Mouse (Mus musculus): ENCODE measurements around the gene Pdik1l. TPM values are rescaled to one million over a fixed set of nuclear protein-coding genes. Genes with fewer than 3 reads are reported as not detected.
"Not testable (repeated sequence)": the region's sequence is repeated elsewhere in the genome, so short reads cannot be mapped to it uniquely, and the experiment has no call there.

Pdik1l gene
- polyA plus RNA-seq, 1 experiment from 2014 or later: 32.2 TPM

- Histone ChIP-seq H3K4me1 (ENCODE audit: control insufficient read depth, insufficient read depth, low read length) (peaks cover 4% of the 10 kb centered on the region), H3K9me3 (replicated peaks; ENCODE audit: control insufficient read depth, low read length) (no peaks in the 10 kb centered on the region), H3K4me2 (ENCODE audit: low read length) (0 out of 2 replicates have a peak overlapping the region, but pooled peaks have one; percentile 21), H3K4me3 (ENCODE audit: low read depth, low read length) (no peak overlapping the region), H3K27me3 (replicated peaks; ENCODE audit: control insufficient read depth, insufficient read depth, low read length) (no peaks in the 10 kb centered on the region), H3K9ac (ENCODE audit: low read length) (no peak overlapping the region), H3K36me3 (ENCODE audit: control insufficient read depth, insufficient read depth, low read length) (no peaks in the 10 kb centered on the region), H3K27ac (ENCODE audit: low read depth, low read length) (0 out of 2 replicates have a peak overlapping the region, but pooled peaks have one; percentile 18)
- ATAC-seq: no peak
- 17% methylated on average over 12 of the region's 12 CpGs for WGBS
- peak; percentile 56 for DNase-seq (ENCODE audit: low spot score)
Observed at GRCm38 (mm10) chr4:134307367-134308072, 19.8 kb upstream of the Pdik1l start.

GRCm38 (mm10) chr4:134306963-134307362 is 19.3 kb upstream of the Pdik1l start:
- DNase-seq (ENCODE audit: low spot score) (no peak), ATAC-seq (no peak)
- WGBS: 84% methylated on average over 2 of the region's 2 CpGs
- no peaks in the 10 kb centered on the region for H3K9me3 ChIP-seq (replicated peaks; ENCODE audit: control insufficient read depth, low read length)
- H3K9ac ChIP-seq (ENCODE audit: low read length): no peak overlapping the region
- H3K4me3 ChIP-seq (ENCODE audit: low read depth, low read length): no peak overlapping the region
- no peak overlapping the region for H3K27ac ChIP-seq (ENCODE audit: low read depth, low read length)
- no peaks in the 10 kb centered on the region for H3K36me3 ChIP-seq (ENCODE audit: control insufficient read depth, insufficient read depth, low read length)
- H3K4me2 ChIP-seq (ENCODE audit: low read length): 0 out of 2 replicates have a peak overlapping the region, but pooled peaks have one; percentile 21
- H3K4me1 ChIP-seq (ENCODE audit: control insufficient read depth, insufficient read depth, low read length): peaks cover 4% of the 10 kb centered on the region
- no peaks in the 10 kb centered on the region for H3K27me3 ChIP-seq (replicated peaks; ENCODE audit: control insufficient read depth, insufficient read depth, low read length)

- ATAC-seq (no peak), DNase-seq (ENCODE audit: low spot score) (no peak)
- Histone ChIP-seq H3K27ac (ENCODE audit: low read depth, low read length) (no peak overlapping the region), H3K36me3 (ENCODE audit: control insufficient read depth, insufficient read depth, low read length) (no peaks in the 10 kb centered on the region), H3K9ac (ENCODE audit: low read length) (no peak overlapping the region), H3K4me3 (ENCODE audit: low read depth, low read length) (no peak overlapping the region), H3K4me2 (ENCODE audit: low read length) (no peak overlapping the region), H3K9me3 (replicated peaks; ENCODE audit: control insufficient read depth, low read length) (no peaks in the 10 kb centered on the region), H3K4me1 (ENCODE audit: control insufficient read depth, insufficient read depth, low read length) (no peaks in the 10 kb centered on the region), H3K27me3 (replicated peaks; ENCODE audit: control insufficient read depth, insufficient read depth, low read length) (no peaks in the 10 kb centered on the region)
- WGBS: 78% methylated on average over 5 of the region's 5 CpGs
Observed at GRCm38 (mm10) chr4:134302084-134302483, 14.4 kb upstream of the Pdik1l start.

GRCm38 (mm10) chr4:134300316-134300715 is 12.6 kb upstream of the Pdik1l start:
- Histone ChIP-seq H3K9ac (ENCODE audit: low read length) (no peak overlapping the region), H3K9me3 (replicated peaks; ENCODE audit: control insufficient read depth, low read length) (no peaks in the 10 kb centered on the region), H3K4me1 (ENCODE audit: control insufficient read depth, insufficient read depth, low read length) (no peaks in the 10 kb centered on the region), H3K36me3 (ENCODE audit: control insufficient read depth, insufficient read depth, low read length) (no peaks in the 10 kb centered on the region), H3K27ac (ENCODE audit: low read depth, low read length) (no peak overlapping the region), H3K27me3 (replicated peaks; ENCODE audit: control insufficient read depth, insufficient read depth, low read length) (no peaks in the 10 kb centered on the region), H3K4me3 (ENCODE audit: low read depth, low read length) (no peak overlapping the region), H3K4me2 (ENCODE audit: low read length) (no peak overlapping the region)
- DNase-seq (ENCODE audit: low spot score) (no peak), ATAC-seq (no peak)
- WGBS: 83% methylated on average over 9 of the region's 9 CpGs

GRCm38 (mm10) chr4:134299498-134299810 is 11.8 kb upstream of the Pdik1l start:
- Histone ChIP-seq H3K4me2 (ENCODE audit: low read length) (no peak overlapping the region), H3K4me1 (ENCODE audit: control insufficient read depth, insufficient read depth, low read length) (no peaks in the 10 kb centered on the region), H3K27me3 (replicated peaks; ENCODE audit: control insufficient read depth, insufficient read depth, low read length) (no peaks in the 10 kb centered on the region), H3K9me3 (replicated peaks; ENCODE audit: control insufficient read depth, low read length) (no peaks in the 10 kb centered on the region), H3K9ac (ENCODE audit: low read length) (no peak overlapping the region), H3K4me3 (ENCODE audit: low read depth, low read length) (no peak overlapping the region), H3K27ac (ENCODE audit: low read depth, low read length) (no peak overlapping the region), H3K36me3 (ENCODE audit: control insufficient read depth, insufficient read depth, low read length) (no peaks in the 10 kb centered on the region)
- WGBS: 79% methylated on average over 4 of the region's 4 CpGs
- no peak for ATAC-seq
- DNase-seq (ENCODE audit: low spot score): no peak

- H3K9ac ChIP-seq (ENCODE audit: low read length): no peak overlapping the region
- H3K9me3 ChIP-seq (replicated peaks; ENCODE audit: control insufficient read depth, low read length): no peaks in the 10 kb centered on the region
- H3K27me3 ChIP-seq (replicated peaks; ENCODE audit: control insufficient read depth, insufficient read depth, low read length): no peaks in the 10 kb centered on the region
- no peak for DNase-seq (ENCODE audit: low spot score)
- no peak for ATAC-seq
- H3K36me3 ChIP-seq (ENCODE audit: control insufficient read depth, insufficient read depth, low read length): no peaks in the 10 kb centered on the region
- H3K4me3 ChIP-seq (ENCODE audit: low read depth, low read length): no peak overlapping the region
- no peaks in the 10 kb centered on the region for H3K4me1 ChIP-seq (ENCODE audit: control insufficient read depth, insufficient read depth, low read length)
- WGBS: 76% methylated on average over 19 of the region's 19 CpGs
- H3K4me2 ChIP-seq (ENCODE audit: low read length): no peak overlapping the region
- H3K27ac ChIP-seq (ENCODE audit: low read depth, low read length): no peak overlapping the region
Observed at GRCm38 (mm10) chr4:134298626-134299497, 11.2 kb upstream of the Pdik1l start.

GRCm38 (mm10) chr4:134297369-134297768 is 9.7 kb upstream of the Pdik1l start:
- no peaks in the 10 kb centered on the region for H3K9me3 ChIP-seq (replicated peaks; ENCODE audit: control insufficient read depth, low read length)
- 95% methylated on average over 8 of the region's 8 CpGs for WGBS
- no peak overlapping the region for H3K4me3 ChIP-seq (ENCODE audit: low read depth, low read length)
- no peak overlapping the region for H3K4me2 ChIP-seq (ENCODE audit: low read length)
- H3K36me3 ChIP-seq (ENCODE audit: control insufficient read depth, insufficient read depth, low read length): no peaks in the 10 kb centered on the region
- no peak for DNase-seq (ENCODE audit: low spot score)
- H3K27me3 ChIP-seq (replicated peaks; ENCODE audit: control insufficient read depth, insufficient read depth, low read length): no peaks in the 10 kb centered on the region
- no peaks in the 10 kb centered on the region for H3K4me1 ChIP-seq (ENCODE audit: control insufficient read depth, insufficient read depth, low read length)
- no peak overlapping the region for H3K27ac ChIP-seq (ENCODE audit: low read depth, low read length)
- H3K9ac ChIP-seq (ENCODE audit: low read length): no peak overlapping the region
- no peak for ATAC-seq

GRCm38 (mm10) chr4:134296523-134296922 is 8.8 kb upstream of the Pdik1l start:
- no peaks in the 10 kb centered on the region for H3K4me1 ChIP-seq (ENCODE audit: control insufficient read depth, insufficient read depth, low read length)
- no peak overlapping the region for H3K9ac ChIP-seq (ENCODE audit: low read length)
- no peaks in the 10 kb centered on the region for H3K27me3 ChIP-seq (replicated peaks; ENCODE audit: control insufficient read depth, insufficient read depth, low read length)
- ATAC-seq (no peak), DNase-seq (ENCODE audit: low spot score) (no peak)
- no peak overlapping the region for H3K4me2 ChIP-seq (ENCODE audit: low read length)
- H3K9me3 ChIP-seq (replicated peaks; ENCODE audit: control insufficient read depth, low read length): no peaks in the 10 kb centered on the region
- H3K4me3 ChIP-seq (ENCODE audit: low read depth, low read length): no peak overlapping the region
- H3K27ac ChIP-seq (ENCODE audit: low read depth, low read length): no peak overlapping the region
- H3K36me3 ChIP-seq (ENCODE audit: control insufficient read depth, insufficient read depth, low read length): no peaks in the 10 kb centered on the region
- 96% methylated on average over 4 of the region's 4 CpGs for WGBS

GRCm38 (mm10) chr4:134296096-134296495 is 8.4 kb upstream of the Pdik1l start:
- H3K4me2 ChIP-seq (ENCODE audit: low read length); ATAC-seq; DNase-seq (ENCODE audit: low spot score); H3K9me3 ChIP-seq (replicated peaks; ENCODE audit: control insufficient read depth, low read length); H3K27ac ChIP-seq (ENCODE audit: low read depth, low read length); H3K27me3 ChIP-seq (replicated peaks; ENCODE audit: control insufficient read depth, insufficient read depth, low read length); H3K36me3 ChIP-seq (ENCODE audit: control insufficient read depth, insufficient read depth, low read length); H3K4me1 ChIP-seq (ENCODE audit: control insufficient read depth, insufficient read depth, low read length); H3K4me3 ChIP-seq (ENCODE audit: low read depth, low read length); H3K9ac ChIP-seq (ENCODE audit: low read length): not testable (repeated sequence)
- 84% methylated on average over 4 of the region's 4 CpGs for WGBS

Measured in forebrain, embryonic 14.5 days (tissue).